ENCODE assay signal across 15 mouse cellular contexts in genomic region chr19:10393471-10393870, GRCm38 (mm10). TPM values are rescaled to one million over a fixed set of nuclear protein-coding genes. Genes with fewer than 3 reads are reported as not detected.
DNase-seq lines count a peak whose midpoint lies in the region; ATAC-seq and TF ChIP-seq lines count a peak whose summit lies in the region.
"Had no signal": no experiment of that assay in that cellular context is flagged by ENCODE, and none has a peak within 500 bp of the region (broad histone marks: within the 10 kb centered on the region; RNA-seq: fewer than 3 reads in every experiment).

No protein-coding gene starts in this region.

- no peak overlapping the region for H3K27ac ChIP-seq in kidney, embryonic 14.5 days (ENCODE audit: low read depth, low read length)
- no peak overlapping the region for H3K27ac ChIP-seq in liver, postnatal 0 days (ENCODE audit: low read depth)
- H3K27ac ChIP-seq: embryonic facial prominence, embryonic 13.5 days; lung, embryonic 15.5 days had no signal

- no peak for TF ChIP-seq CTCF in liver, postnatal 0 days (IDR thresholded peaks at IDR 0.05; ENCODE audit: low read depth)

- no peak overlapping the region for H3K9ac ChIP-seq in kidney, embryonic 14.5 days (ENCODE audit: low read depth, low read length)
- no peak overlapping the region for H3K9ac ChIP-seq in liver, postnatal 0 days (replicated peaks)
- H3K9ac ChIP-seq: embryonic facial prominence, embryonic 13.5 days; lung, embryonic 15.5 days had no signal

- no peaks in the 10 kb centered on the region for H3K36me3 ChIP-seq in kidney, embryonic 14.5 days (ENCODE audit: control insufficient read depth, insufficient read depth, low read length)
- H3K36me3 ChIP-seq in liver, postnatal 0 days (replicated peaks; ENCODE audit: insufficient read depth, low read length): no peaks in the 10 kb centered on the region
- H3K36me3 ChIP-seq: embryonic facial prominence, embryonic 13.5 days; G1E; lung, embryonic 15.5 days had no signal

- H3K9me3 ChIP-seq in kidney, embryonic 14.5 days (ENCODE audit: control insufficient read depth, low read length): no peaks in the 10 kb centered on the region
- no peaks in the 10 kb centered on the region for H3K9me3 ChIP-seq in liver, postnatal 0 days (ENCODE audit: low read length)
- H3K9me3 ChIP-seq: embryonic facial prominence, embryonic 13.5 days; lung, embryonic 15.5 days had no signal

- H3K4me1 ChIP-seq in kidney, embryonic 14.5 days (ENCODE audit: control insufficient read depth, insufficient read depth, low read length): peaks cover 8% of the 10 kb centered on the region; the same call in 1 of the 2 replicates
- H3K4me1 ChIP-seq in liver, postnatal 0 days (ENCODE audit: insufficient read depth): peaks cover 3% of the 10 kb centered on the region; the same call in 1 of the 2 replicates

- no peak overlapping the region for H3K4me2 ChIP-seq in kidney, embryonic 14.5 days (replicated peaks; ENCODE audit: low read depth, low read length)
- H3K4me2 ChIP-seq in liver, postnatal 0 days (ENCODE audit: low read depth, low read length): no peak overlapping the region
- H3K4me2 ChIP-seq: embryonic facial prominence, embryonic 13.5 days; lung, embryonic 15.5 days had no signal

- 92% methylated on average over 6 of the region's 6 CpGs for WGBS in kidney, embryonic 14.5 days
- 87% methylated on average over 6 of the region's 6 CpGs for WGBS in liver, postnatal 0 days (ENCODE audit: insufficient replicate concordance)

- H3K27me3 ChIP-seq in kidney, embryonic 14.5 days (ENCODE audit: control insufficient read depth, insufficient read depth, low read length): peaks cover 20% of the 10 kb centered on the region
- peaks cover 22% of the 10 kb centered on the region for H3K27me3 ChIP-seq in liver, postnatal 0 days (ENCODE audit: insufficient read depth, low read length)

- no peak overlapping the region for H3K4me3 ChIP-seq in kidney, embryonic 14.5 days (ENCODE audit: low read length)
- H3K4me3 ChIP-seq in liver, postnatal 0 days (ENCODE audit: low read depth, low read length): no peak overlapping the region
- H3K4me3 ChIP-seq: embryonic facial prominence, embryonic 13.5 days; lung, embryonic 15.5 days; megakaryocyte, embryonic 14.5 days had no signal

- DNase-seq in cerebellum, adult 11 months: peak; percentile 67
- no peak for DNase-seq in cerebellum, postnatal 4 days (ENCODE audit: low spot score in 2 of 2)
- peak; percentile 47 for DNase-seq in kidney, adult 18-20 months
- peak; percentile 37 for DNase-seq in MN1 (ENCODE audit: low spot score)
- peak; percentile 64 to 71 for DNase-seq in heart, adult 9 months (ENCODE audit: low spot score in 2 of 2)
- no peak for DNase-seq in liver, postnatal 0 days
- no peak for DNase-seq in natural killer cell, adult 2 months (ENCODE audit: low spot score in 2 of 2)
- DNase-seq: gastrocnemius, postnatal 25 days; thymus, postnatal 14 days had no signal

- ATAC-seq in kidney, embryonic 14.5 days (ENCODE audit: low FRiP score, low TSS enrichment): no peak
- no peak for ATAC-seq in liver, postnatal 0 days
- ATAC-seq: forebrain, embryonic 14.5 days had no signal

- TF ChIP-seq EP300 in liver, postnatal 0 days (IDR thresholded peaks at IDR 0.05; ENCODE audit: low read depth): no peak

RNA-seq across cellular contexts. Expression of gene Syt7, which starts 4.6 kb away (rescaled TPM):
- polyA plus RNA-seq in kidney, embryonic 14.5 days (2014; fragmentation: Nextera tagmentation; extraction: Ambion mirVana): 2.1 and 2.3 TPM in 2 replicates
- polyA plus RNA-seq in liver, postnatal 0 days (2015; fragmentation: Nextera tagmentation; extraction: Ambion mirVana): 0.04 and 0.24 TPM in 2 replicates
- polyA plus RNA-seq: G1E had no signal

Comparison
In these comparisons a context has a peak if more than half of its experiments do, and no peak if none do; other contexts are left out.
1. DNase-seq: peak in cerebellum, adult 11 months (single experiment), kidney, adult 18-20 months (single experiment), MN1 (single experiment) and heart, adult 9 months (2 of 2); none in cerebellum, postnatal 4 days (0 of 2), liver, postnatal 0 days (single experiment) and natural killer cell, adult 2 months (0 of 2).